Mouse (Mus musculus): Measurements from ENCODE around the gene Sec24a. TPM values are rescaled to one million over a fixed set of nuclear protein-coding genes. Genes with fewer than 3 reads are reported as not detected.
"Not testable (repeated sequence)": the region's sequence is repeated elsewhere in the genome, so short reads cannot be mapped to it uniquely, and the experiment has no call there.

The Sec24a gene
- 10.6 and 12.6 TPM in 2 replicates for polyA plus RNA-seq (2015; fragmentation: Nextera tagmentation; extraction: Ambion mirVana)

GRCm38 (mm10) chr11:51763213-51763907, at the start of gene Sec24a, which contains the start of gene Sar1b:
TSS of gene Sec24a (minus strand) at chr11:51763634.
TSS of gene Sar1b (plus strand) at chr11:51763687.
- Histone ChIP-seq H3K4me3 (peak within 1 kb of the TSS; percentile 98), H3K4me1 (peaks cover 8% of the 10 kb centered on the region), H3K36me3 (no peaks in the 10 kb centered on the region), H3K9me3 (no peaks in the 10 kb centered on the region), H3K4me2 (peak within 1 kb of the TSS; percentile 79), H3K27ac (no peak within 1 kb of the TSS; the same call in 1 of the 2 replicates), H3K9ac (peak within 1 kb of the TSS; percentile 87), H3K27me3 (peaks cover 3% of the 10 kb centered on the region; the same call in 1 of the 2 replicates)
- peak; percentile 89 for ATAC-seq (ENCODE audit: borderline replicate concordance, extremely low read depth, low FRiP score, low TSS enrichment)
- under 1% methylated on average over 30 of the region's 30 CpGs for WGBS

GRCm38 (mm10) chr11:51812022-51812546, 48.6 kb upstream of the Sec24a start:
- H3K27me3 ChIP-seq, result no peaks in the 10 kb centered on the region
- no peaks in the 10 kb centered on the region for H3K4me1 ChIP-seq
- no peak overlapping the region for H3K4me3 ChIP-seq
- H3K36me3 ChIP-seq, result peaks cover 23% of the 10 kb centered on the region
- WGBS, result 90% methylated on average over 8 of the region's 8 CpGs
- no peak overlapping the region for H3K27ac ChIP-seq
- H3K4me2 ChIP-seq, result no peak overlapping the region
- H3K9ac ChIP-seq, result no peak overlapping the region
- H3K9me3 ChIP-seq, result no peaks in the 10 kb centered on the region
- no peak for ATAC-seq (ENCODE audit: borderline replicate concordance, extremely low read depth, low FRiP score, low TSS enrichment)

- H3K4me1 ChIP-seq, result no peaks in the 10 kb centered on the region
- H3K27ac ChIP-seq, result no peak overlapping the region
- no peak overlapping the region for H3K4me2 ChIP-seq
- H3K9me3 ChIP-seq, result no peaks in the 10 kb centered on the region
- H3K36me3 ChIP-seq, result peaks cover 14% of the 10 kb centered on the region
- no peak overlapping the region for H3K4me3 ChIP-seq
- WGBS, result 85% methylated on average over 4 of the region's 4 CpGs
- H3K9ac ChIP-seq, result no peak overlapping the region
- no peaks in the 10 kb centered on the region for H3K27me3 ChIP-seq
- ATAC-seq (ENCODE audit: borderline replicate concordance, extremely low read depth, low FRiP score, low TSS enrichment), result no peak
Measured at GRCm38 (mm10) chr11:51811230-51811629, 47.8 kb upstream of the Sec24a start.

- H3K4me1 ChIP-seq, result peaks cover 4% of the 10 kb centered on the region; the same call in 1 of the 2 replicates
- H3K4me2 ChIP-seq, result no peak overlapping the region
- H3K9me3 ChIP-seq, result no peaks in the 10 kb centered on the region
- H3K27me3 ChIP-seq, result no peaks in the 10 kb centered on the region
- no peak overlapping the region for H3K27ac ChIP-seq
- no peak for ATAC-seq (ENCODE audit: borderline replicate concordance, extremely low read depth, low FRiP score, low TSS enrichment)
- no peak overlapping the region for H3K4me3 ChIP-seq
- WGBS, result 49% methylated on average over 6 of the region's 6 CpGs
- H3K36me3 ChIP-seq, result peaks cover 6% of the 10 kb centered on the region
- H3K9ac ChIP-seq, result no peak overlapping the region
Measured at GRCm38 (mm10) chr11:51809632-51810224, 46.3 kb upstream of the Sec24a start.

GRCm38 (mm10) chr11:51807108-51807879, 43.9 kb upstream of the Sec24a start:
- ATAC-seq (ENCODE audit: borderline replicate concordance, extremely low read depth, low FRiP score, low TSS enrichment), result no peak
- Histone ChIP-seq H3K27ac (no peak overlapping the region), H3K4me1 (peaks cover 4% of the 10 kb centered on the region; the same call in 1 of the 2 replicates), H3K4me3 (no peak overlapping the region), H3K4me2 (no peak overlapping the region), H3K9ac (no peak overlapping the region), H3K27me3 (no peaks in the 10 kb centered on the region), H3K9me3 (no peaks in the 10 kb centered on the region), H3K36me3 (no peaks in the 10 kb centered on the region)
- WGBS, result 29% methylated on average over 13 of the region's 13 CpGs

- Histone ChIP-seq H3K9me3 (no peaks in the 10 kb centered on the region), H3K4me2 (peak overlapping the region; percentile 69), H3K9ac (peak overlapping the region; percentile 29), H3K4me1 (peaks cover 7% of the 10 kb centered on the region; the same call in 1 of the 2 replicates), H3K27ac (peak overlapping the region; percentile 76), H3K36me3 (no peaks in the 10 kb centered on the region), H3K27me3 (no peaks in the 10 kb centered on the region), H3K4me3 (peak overlapping the region; percentile 46)
- WGBS, result 14% methylated on average over 17 of the region's 17 CpGs
- peak; percentile 78; the same call in 1 of the 2 replicates for ATAC-seq (ENCODE audit: borderline replicate concordance, extremely low read depth, low FRiP score, low TSS enrichment)
Measured at GRCm38 (mm10) chr11:51805221-51805981, 42.0 kb upstream of the Sec24a start.

- no peaks in the 10 kb centered on the region for H3K36me3 ChIP-seq
- peaks cover 9% of the 10 kb centered on the region; the same call in 1 of the 2 replicates for H3K4me1 ChIP-seq
- WGBS, result 28% methylated on average over 8 of the region's 8 CpGs
- H3K27me3 ChIP-seq, result no peaks in the 10 kb centered on the region
- ATAC-seq (ENCODE audit: borderline replicate concordance, extremely low read depth, low FRiP score, low TSS enrichment), result no peak
- no peaks in the 10 kb centered on the region for H3K9me3 ChIP-seq
- H3K9ac ChIP-seq, result no peak overlapping the region
- H3K27ac ChIP-seq, result no peak overlapping the region
- H3K4me2 ChIP-seq, result no peak overlapping the region; the same call in 1 of the 2 replicates
- H3K4me3 ChIP-seq, result no peak overlapping the region
Measured at GRCm38 (mm10) chr11:51800634-51801325, 37.3 kb upstream of the Sec24a start.

- Histone ChIP-seq H3K9me3 (no peaks in the 10 kb centered on the region), H3K4me1 (peaks cover 5% of the 10 kb centered on the region; the same call in 1 of the 2 replicates), H3K27me3 (no peaks in the 10 kb centered on the region), H3K27ac (no peak overlapping the region), H3K9ac (no peak overlapping the region), H3K4me2 (no peak overlapping the region), H3K36me3 (peaks cover 11% of the 10 kb centered on the region), H3K4me3 (no peak overlapping the region)
- ATAC-seq (ENCODE audit: borderline replicate concordance, extremely low read depth, low FRiP score, low TSS enrichment), result no peak
- WGBS, result 54% methylated on average over 4 of the region's 4 CpGs
Measured at GRCm38 (mm10) chr11:51796272-51796671, 32.8 kb upstream of the Sec24a start.

GRCm38 (mm10) chr11:51790662-51791061, 27.2 kb upstream of the Sec24a start:
- no peaks in the 10 kb centered on the region for H3K9me3 ChIP-seq
- peaks cover 50% of the 10 kb centered on the region for H3K36me3 ChIP-seq
- H3K9ac ChIP-seq, result no peak overlapping the region
- H3K4me1 ChIP-seq, result no peaks in the 10 kb centered on the region
- ATAC-seq (ENCODE audit: borderline replicate concordance, extremely low read depth, low FRiP score, low TSS enrichment), result no peak
- WGBS, result 93% methylated on average over 7 of the region's 7 CpGs
- H3K27ac ChIP-seq, result no peak overlapping the region
- H3K4me2 ChIP-seq, result no peak overlapping the region
- H3K4me3 ChIP-seq, result no peak overlapping the region
- H3K27me3 ChIP-seq, result no peaks in the 10 kb centered on the region

GRCm38 (mm10) chr11:51789735-51790134, 26.3 kb upstream of the Sec24a start:
- 84% methylated on average over 4 of the region's 4 CpGs for WGBS
- not testable (repeated sequence) for H3K9me3 ChIP-seq; H3K27me3 ChIP-seq; H3K9ac ChIP-seq; ATAC-seq (ENCODE audit: borderline replicate concordance, extremely low read depth, low FRiP score, low TSS enrichment); H3K4me1 ChIP-seq; H3K4me2 ChIP-seq; H3K27ac ChIP-seq; H3K4me3 ChIP-seq
- H3K36me3 ChIP-seq, result peaks cover 53% of the 10 kb centered on the region

Data from lung, embryonic 15.5 days (tissue).